24 mouse cellular contexts compared by ENCODE assay signal in genomic region chr7:3571847-3572246, GRCm38 (mm10). TPM values are rescaled to one million over a fixed set of nuclear protein-coding genes. Genes with fewer than 3 reads are reported as not detected.
DNase-seq lines count a peak whose midpoint lies in the region; ATAC-seq and TF ChIP-seq lines count a peak whose summit lies in the region.
"Had no signal": no experiment of that assay in that cellular context is flagged by ENCODE, and none has a peak within 500 bp of the region (broad histone marks: within the 10 kb centered on the region; RNA-seq: fewer than 3 reads in every experiment).

No protein-coding gene starts in this region.

- H3K36me3 ChIP-seq in ES-Bruce4 (ENCODE audit: control insufficient read depth, insufficient read depth, low read length, poor library complexity, severe bottlenecking) (0 out of 2 replicates have a peak, but pooled peaks cover 2% of the 10 kb centered on the region), MEL (ENCODE audit: control insufficient read depth in 1 of 2, insufficient read depth in 2 of 2, low read length in 2 of 2) (peaks cover 0 to 25% of the 10 kb centered on the region in 2 experiments; a peak in 2 of 4 replicates)
- H3K36me3 ChIP-seq: embryonic facial prominence, embryonic 10.5 days; embryonic facial prominence, embryonic 12.5 days; forebrain, embryonic 10.5 days; forebrain, embryonic 12.5 days had no signal

- H3K27me3 ChIP-seq in ES-Bruce4 (ENCODE audit: control insufficient read depth, insufficient read depth, low read length, poor library complexity, severe bottlenecking): no peaks in the 10 kb centered on the region
- no peaks in the 10 kb centered on the region for H3K27me3 ChIP-seq in MEL (ENCODE audit: control insufficient read depth in 1 of 2, insufficient read depth in 2 of 2, low read length in 2 of 2)
- H3K27me3 ChIP-seq: CH12.LX; embryonic facial prominence, embryonic 12.5 days; forebrain, embryonic 12.5 days had no signal

- no peak for TF ChIP-seq RAD21 in MEL (IDR thresholded peaks at IDR 0.05; ENCODE audit: low read depth, low read length)

- no peaks in the 10 kb centered on the region for H3K79me2 ChIP-seq in MEL (ENCODE audit: control insufficient read depth, insufficient read depth, low read length, poor library complexity)

- no peak for TF ChIP-seq CTCF in ES-Bruce4 (IDR thresholded peaks at IDR 0.05; ENCODE audit: low read depth, low read length)
- no peak for TF ChIP-seq CTCF in MEL (IDR thresholded peaks at IDR 0.05 in 2 of 3, conservative IDR thresholded peaks at IDR 0.05 in 1 of 3; ENCODE audit: control insufficient read depth in 1 of 3, insufficient read depth in 1 of 3, low read depth in 2 of 3, low read length in 3 of 3, poor library complexity in 1 of 3, severe bottlenecking in 1 of 3)

- peak; percentile 59 for ATAC-seq in megakaryocyte progenitor cell, adult 5-6 weeks (replicated peaks; ENCODE audit: poor library complexity)
- no peak for ATAC-seq in erythroid progenitor cell, adult 5-6 weeks (replicated peaks; ENCODE audit: low FRiP score, poor library complexity, severe bottlenecking)
- ATAC-seq: CD4-positive, CD25-positive, alpha-beta regulatory T cell, adult 4 months; forebrain, embryonic 14.5 days; forebrain, embryonic 16.5 days had no signal

- H3K9me3 ChIP-seq in ES-Bruce4 (replicated peaks; ENCODE audit: control insufficient read depth, insufficient read depth, low read length, poor library complexity, severe bottlenecking): peaks cover 22% of the 10 kb centered on the region
- H3K9me3 ChIP-seq in MEL (replicated peaks; ENCODE audit: insufficient read depth, low read length): no peaks in the 10 kb centered on the region
- H3K9me3 ChIP-seq: embryonic facial prominence, embryonic 10.5 days; embryonic facial prominence, embryonic 12.5 days; forebrain, embryonic 12.5 days had no signal

- TF ChIP-seq EP300 in ES-Bruce4 (IDR thresholded peaks at IDR 0.05; ENCODE audit: insufficient read depth, low read depth, low read length): no peak
- TF ChIP-seq EP300 in MEL (IDR thresholded peaks at IDR 0.05; ENCODE audit: low read depth in 1 of 2, low read length in 2 of 2): peak; percentile 91 to 95

- DNase-seq in MEL (ENCODE audit: low read depth, low spot score): peak; percentile 86
- DNase-seq in heart, postnatal 25 days (ENCODE audit: low spot score): no peak
- no peak for DNase-seq in gastrocnemius, adult 18-20 months (ENCODE audit: low spot score)
- DNase-seq: adrenal gland, adult 2 months; adrenal gland, postnatal 10 days; adrenal gland, postnatal 25 days; B cell, adult 2 months; cerebellum, adult 11 months; cerebellum, adult 18-20 months; cerebellum, adult 8-10 months; cerebellum, adult 9-11 months; cerebellum, postnatal 14 days; cerebellum, postnatal 36 days had no signal

- H3K4me3 ChIP-seq in ES-Bruce4 (ENCODE audit: low read depth, low read length): no peak overlapping the region
- no peak overlapping the region for H3K4me3 ChIP-seq in MEL (ENCODE audit: control insufficient read depth in 1 of 2, insufficient read depth in 1 of 2, low read depth in 2 of 2, low read length in 2 of 2)
- H3K4me3 ChIP-seq: embryonic facial prominence, embryonic 10.5 days; embryonic facial prominence, embryonic 12.5 days; forebrain, embryonic 10.5 days; forebrain, embryonic 12.5 days had no signal

- H3K27ac ChIP-seq in ES-Bruce4 (ENCODE audit: insufficient read depth, low read length) (peak overlapping the region; percentile 17; the same call in 1 of the 2 replicates), MEL (ENCODE audit: control insufficient read depth, low read depth, low read length) (peak overlapping the region; percentile 96)
- H3K27ac ChIP-seq: embryonic facial prominence, embryonic 10.5 days; embryonic facial prominence, embryonic 12.5 days; forebrain, embryonic 10.5 days; forebrain, embryonic 12.5 days had no signal

- no peaks in the 10 kb centered on the region for H3K4me1 ChIP-seq in ES-Bruce4 (ENCODE audit: control insufficient read depth, insufficient read depth, low read length)
- H3K4me1 ChIP-seq in MEL (ENCODE audit: control insufficient read depth in 1 of 2, insufficient read depth in 2 of 2, low read length in 2 of 2): peaks cover 9 to 27% of the 10 kb centered on the region in 2 experiments
- H3K4me1 ChIP-seq: embryonic facial prominence, embryonic 10.5 days; embryonic facial prominence, embryonic 12.5 days; forebrain, embryonic 10.5 days; forebrain, embryonic 12.5 days had no signal

- H3K9ac ChIP-seq in ES-Bruce4 (ENCODE audit: low read depth, poor library complexity, severe bottlenecking): no peak overlapping the region
- H3K9ac ChIP-seq in MEL (ENCODE audit: control insufficient read depth, low read depth, low read length, poor library complexity, severe bottlenecking): no peak overlapping the region
- H3K9ac ChIP-seq: embryonic facial prominence, embryonic 12.5 days; forebrain, embryonic 12.5 days had no signal

- TF ChIP-seq POLR2A in ES-Bruce4 (IDR thresholded peaks at IDR 0.05; ENCODE audit: insufficient read depth, low read length): no peak
- no peak; a peak in 1 of 4 replicates for TF ChIP-seq POLR2A in MEL (IDR thresholded peaks at IDR 0.05; ENCODE audit: control insufficient read depth in 1 of 2, insufficient read depth in 1 of 2, low read depth in 1 of 2, low read length in 2 of 2, poor library complexity in 1 of 2)

- intact Hi-C loops in heart, postnatal 25 days (cut with DNase I): no loop called here

TF ChIP-seq in MEL, 35 proteins besides CTCF, POLR2A, EP300 and RAD21 (continues in another document):
- TF ChIP-seq MAZ (IDR thresholded peaks at IDR 0.05; ENCODE audit: low read depth, low read length) (no peak; the same call in 1 of the 2 replicates), UBTF (IDR thresholded peaks at IDR 0.05; ENCODE audit: borderline replicate concordance, insufficient read depth, low read depth, low read length) (no peak), TBP (IDR thresholded peaks at IDR 0.05; ENCODE audit: low read depth, low read length) (peak; percentile 71; the same call in 1 of the 2 replicates), RCOR1 (IDR thresholded peaks at IDR 0.05; ENCODE audit: low read depth, low read length) (peak; percentile 67), E2F4 (IDR thresholded peaks at IDR 0.05; ENCODE audit: borderline replicate concordance, low read depth, low read length) (no peak), MXI1 (IDR thresholded peaks at IDR 0.05; ENCODE audit: low read depth, low read length) (no peak), GATA1 (IDR thresholded peaks at IDR 0.05; ENCODE audit: low read depth, low read length) (peak; percentile 93), MEF2A (IDR thresholded peaks at IDR 0.05; ENCODE audit: extremely low read depth, insufficient replicate concordance, low read depth, low read length, poor library complexity, severe bottlenecking) (no peak), ZNF384 (IDR thresholded peaks at IDR 0.05; ENCODE audit: low read depth, low read length) (no peak)

RNA-seq across cellular contexts. Expression of gene Oscar, which starts 44.1 kb away (rescaled TPM):
- polyA plus RNA-seq in ES-Bruce4 (2011; ENCODE audit: insufficient read depth, insufficient read length, low read depth, missing spikeins) (0.37 TPM in 1 of 2 replicates, not detected in the other), MEL (2012; ENCODE audit: insufficient read depth in 1 of 2, insufficient read length in 2 of 2, low read depth in 1 of 2, low replicate concordance in 2 of 2, missing spikeins in 1 of 2) (not detected)
- not detected in 2 replicates for total RNA-seq in MEL (2012; rRNA removed)
- total RNA-seq in megakaryocyte progenitor cell, adult 5-6 weeks (2015): 0.22 TPM in 1 of 2 replicates, not detected in the other
- not detected in 2 replicates for total RNA-seq in megakaryocyte progenitor cell, adult 5-6 weeks (2017)
- total RNA-seq in heart, postnatal 25 days (2021): under 1 TPM; 0.13 to 0.20 TPM
- total RNA-seq in erythroid progenitor cell, adult 5-6 weeks (2015; ENCODE audit: low replicate concordance): not detected in 2 replicates
- not detected in 2 replicates for total RNA-seq in erythroid progenitor cell, adult 5-6 weeks (2017; ENCODE audit: low replicate concordance)
- not detected for total RNA-seq in gastrocnemius, adult 18-20 months (2021)
- total RNA-seq: adrenal gland, adult 2 months; CH12.LX had no signal
- polyA plus RNA-seq: embryonic facial prominence, embryonic 10.5 days; forebrain, embryonic 10.5 days had no signal

RNA-seq across cellular contexts. Expression of gene Ndufa3, which starts 45.3 kb away (rescaled TPM):
- polyA plus RNA-seq in ES-Bruce4 (2011; ENCODE audit: insufficient read depth, insufficient read length, low read depth, missing spikeins): 266 and 305 TPM in 2 replicates
- 177 and 180 TPM in 2 replicates for total RNA-seq in MEL (2012; rRNA removed)
- 100 to 1,000 TPM in 1 of 2 experiments, not detected in 1; 246 TPM for polyA plus RNA-seq in MEL (2012; ENCODE audit: insufficient read depth in 1 of 2, insufficient read length in 2 of 2, low read depth in 1 of 2, low replicate concordance in 2 of 2, missing spikeins in 1 of 2)
- total RNA-seq in megakaryocyte progenitor cell, adult 5-6 weeks (2015): 273 and 300 TPM in 2 replicates
- total RNA-seq in megakaryocyte progenitor cell, adult 5-6 weeks (2017): 219 and 232 TPM in 2 replicates
- 1,000 to 10,000 TPM; 1,735 to 1,752 TPM for total RNA-seq in heart, postnatal 25 days (2021)
- 127 and 193 TPM in 2 replicates for total RNA-seq in erythroid progenitor cell, adult 5-6 weeks (2015; ENCODE audit: low replicate concordance)
- 80.0 and 93.3 TPM in 2 replicates for total RNA-seq in erythroid progenitor cell, adult 5-6 weeks (2017; ENCODE audit: low replicate concordance)
- 1,000 to 10,000 TPM; 1,020 to 1,031 TPM for total RNA-seq in gastrocnemius, adult 18-20 months (2021)

RNA-seq across cellular contexts. Expression of gene Tfpt, which starts 57.9 kb away (rescaled TPM):
- polyA plus RNA-seq in ES-Bruce4 (2011; ENCODE audit: insufficient read depth, insufficient read length, low read depth, missing spikeins) (23.6 and 29.9 TPM in 2 replicates), MEL (2012; ENCODE audit: insufficient read depth in 1 of 2, insufficient read length in 2 of 2, low read depth in 1 of 2, low replicate concordance in 2 of 2, missing spikeins in 1 of 2) (10 to 100 TPM in 1 of 2 experiments, not detected in 1; 50.0 TPM)
- total RNA-seq in MEL (2012; rRNA removed): 35.2 and 42.4 TPM in 2 replicates
- 16.8 and 31.8 TPM in 2 replicates for total RNA-seq in megakaryocyte progenitor cell, adult 5-6 weeks (2015)
- 34.4 and 44.2 TPM in 2 replicates for total RNA-seq in megakaryocyte progenitor cell, adult 5-6 weeks (2017)
- total RNA-seq in heart, postnatal 25 days (2021): 10 to 100 TPM; 16.9 to 20.0 TPM
- 9.4 and 17.2 TPM in 2 replicates for total RNA-seq in erythroid progenitor cell, adult 5-6 weeks (2015; ENCODE audit: low replicate concordance)
- total RNA-seq in erythroid progenitor cell, adult 5-6 weeks (2017; ENCODE audit: low replicate concordance): 10.0 and 10.8 TPM in 2 replicates
- 10 to 100 TPM; 14.9 to 16.0 TPM for total RNA-seq in gastrocnemius, adult 18-20 months (2021)

RNA-seq across cellular contexts. Expression of gene Prpf31, which starts 57.9 kb away (rescaled TPM):
- polyA plus RNA-seq in ES-Bruce4 (2011; ENCODE audit: insufficient read depth, insufficient read length, low read depth, missing spikeins) (67.3 and 80.1 TPM in 2 replicates), MEL (2012; ENCODE audit: insufficient read depth in 1 of 2, insufficient read length in 2 of 2, low read depth in 1 of 2, low replicate concordance in 2 of 2, missing spikeins in 1 of 2) (100 to 1,000 TPM; 187 to 334 TPM)
- total RNA-seq in MEL (2012; rRNA removed): 146 and 147 TPM in 2 replicates
- total RNA-seq in megakaryocyte progenitor cell, adult 5-6 weeks (2015): 33.0 and 37.3 TPM in 2 replicates
- 113 and 130 TPM in 2 replicates for total RNA-seq in megakaryocyte progenitor cell, adult 5-6 weeks (2017)
- 10 to 100 TPM; 22.2 to 25.1 TPM for total RNA-seq in heart, postnatal 25 days (2021)
- 14.3 and 23.4 TPM in 2 replicates for total RNA-seq in erythroid progenitor cell, adult 5-6 weeks (2015; ENCODE audit: low replicate concordance)
- total RNA-seq in erythroid progenitor cell, adult 5-6 weeks (2017; ENCODE audit: low replicate concordance): 13.5 and 19.8 TPM in 2 replicates
- 10 to 100 TPM; 21.9 to 22.1 TPM for total RNA-seq in gastrocnemius, adult 18-20 months (2021)
